Mouse (Mus musculus): ENCODE data around the gene Depp1.
A peak's percentile ranks its signal among the peaks of the same experiment; 100 is the strongest.

Gene Depp1

GRCm38 (mm10) chr6:116649811-116650210, 598 bp upstream of the Depp1 start:
- no peak for DNase-seq (ENCODE audit: low read depth)

DNA sequence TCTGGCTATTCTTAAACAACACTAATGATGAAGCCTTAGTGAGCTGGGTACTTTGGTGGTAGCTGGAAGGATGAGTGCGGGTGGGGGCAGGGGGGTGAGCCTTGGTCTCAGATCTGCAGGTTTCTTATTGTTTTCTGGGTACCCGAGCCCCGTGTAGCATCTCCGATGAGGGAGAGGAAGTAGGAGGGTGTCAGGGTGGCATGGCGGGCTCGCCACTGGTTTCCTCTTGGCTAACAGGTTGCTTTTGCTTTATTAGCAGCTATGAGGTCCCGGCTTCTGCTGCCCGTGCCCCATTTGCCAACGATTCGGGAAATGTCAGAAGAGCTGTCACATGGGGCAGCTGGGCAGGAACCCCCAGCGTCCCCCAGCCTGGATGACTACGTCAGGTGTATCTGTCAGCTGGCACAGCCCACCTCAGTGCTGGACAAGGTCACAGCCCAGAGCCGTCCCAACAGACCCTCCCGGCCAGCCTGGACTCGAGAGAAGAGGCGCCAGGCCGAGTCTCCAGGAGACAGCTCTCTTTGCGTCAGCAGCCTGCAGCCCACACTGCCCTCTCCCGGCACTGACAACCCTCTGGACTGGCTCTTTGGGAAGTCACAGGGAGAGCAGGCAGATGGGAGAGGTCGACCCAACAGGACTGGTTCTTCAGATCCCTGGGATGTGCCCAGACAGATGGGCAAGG, 1.2 kb downstream of the Depp1 start:
- DNase-seq (ENCODE audit: low read depth): no peak

- no peak for DNase-seq (ENCODE audit: low read depth)
Measured at GRCm38 (mm10) chr6:116653191-116653590, 2.8 kb downstream of the Depp1 start.

DNA sequence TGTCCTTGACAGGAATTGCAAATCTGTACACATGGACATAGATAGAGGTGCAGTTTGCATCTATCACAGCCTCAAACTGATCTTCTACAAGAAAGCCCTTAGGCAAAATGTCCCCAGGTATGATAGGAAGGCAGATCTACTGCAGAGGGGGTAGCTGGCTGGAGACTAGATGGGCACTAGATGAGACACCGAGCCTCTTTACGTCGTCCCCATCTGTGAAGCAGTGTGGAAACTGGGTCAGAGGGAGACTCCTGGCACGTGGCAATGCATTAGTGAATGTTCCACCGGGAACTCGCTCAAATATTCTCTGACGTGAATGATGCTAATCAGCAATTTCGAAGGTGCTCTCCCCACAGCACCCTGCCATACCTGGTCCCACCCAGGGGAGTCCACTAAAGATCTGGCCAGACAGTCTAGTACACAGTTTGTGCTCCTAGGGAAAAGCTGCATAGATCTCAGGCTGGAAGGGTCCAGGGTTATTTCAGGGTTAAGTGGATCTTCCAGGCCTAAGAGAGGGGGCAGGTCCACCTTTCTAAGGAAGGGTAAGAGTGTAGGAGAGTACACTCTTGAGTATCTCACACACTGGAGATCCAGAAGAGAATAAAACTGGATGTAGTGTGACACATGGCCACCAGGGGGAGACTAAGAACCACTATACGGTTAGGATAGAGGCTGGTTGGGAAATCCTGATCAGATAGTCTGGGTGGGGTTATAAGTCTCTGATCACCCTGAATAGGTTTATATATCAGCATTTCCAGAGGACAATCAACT, 3.5 kb downstream of the Depp1 start:
- DNase-seq (ENCODE audit: low read depth): peak; percentile 61

- no peak for DNase-seq (ENCODE audit: low read depth)
Measured at GRCm38 (mm10) chr6:116663364-116663763, 13.0 kb downstream of the Depp1 start.

GRCm38 (mm10) chr6:116664031-116664430, 13.6 kb downstream of the Depp1 start:
- peak; percentile 60 for DNase-seq (ENCODE audit: low read depth)

DNA sequence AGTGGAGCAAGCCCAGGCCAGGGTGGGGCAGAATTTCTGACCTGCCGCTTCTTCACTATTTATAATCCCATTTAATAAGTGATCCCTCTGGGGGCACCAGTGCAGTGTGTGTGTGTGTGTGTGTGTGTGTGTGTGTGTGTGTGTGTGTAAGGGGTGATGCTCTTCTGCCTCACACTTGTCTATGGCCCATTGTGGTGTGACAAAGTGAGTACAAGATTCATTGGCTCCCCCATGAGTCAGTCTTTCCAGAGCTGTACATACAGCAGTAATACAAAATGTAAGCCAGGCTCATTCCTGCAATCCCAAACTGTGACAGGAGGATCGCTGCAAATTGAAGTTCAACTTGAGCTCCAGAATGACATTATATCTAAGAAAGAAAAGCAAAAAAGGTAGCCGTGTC, 14.4 kb downstream of the Depp1 start:
- DNase-seq (ENCODE audit: low read depth): no peak

DNA sequence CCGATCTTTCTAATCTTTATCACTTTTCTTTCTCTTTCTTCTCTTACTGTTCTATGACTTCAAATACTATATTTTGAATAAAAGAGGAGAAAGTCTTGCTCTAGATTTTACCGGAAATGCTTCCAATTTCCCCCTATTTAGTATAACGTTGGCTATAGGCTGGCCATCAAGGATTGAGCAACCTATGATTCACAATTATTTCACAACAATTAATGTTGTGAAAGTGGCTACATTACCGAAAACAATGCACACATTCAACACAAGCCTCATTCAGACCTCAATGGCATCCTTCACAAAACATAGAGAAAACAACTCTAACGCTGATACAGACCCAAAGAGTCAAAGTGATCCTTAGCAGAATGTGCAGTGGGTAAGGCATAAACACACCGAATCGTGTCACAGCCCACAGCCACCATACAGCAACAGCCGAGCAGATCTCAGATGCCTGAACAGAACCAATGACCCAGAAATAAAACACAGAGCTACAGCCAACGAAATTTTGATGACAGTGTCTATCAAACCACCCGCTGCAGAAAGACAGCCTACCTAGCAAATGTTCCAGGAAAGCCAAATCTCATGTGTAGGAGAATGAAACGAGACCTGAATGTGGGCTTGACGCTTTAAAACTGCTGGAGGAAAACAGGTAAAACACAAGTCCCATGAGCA, 15.8 kb downstream of the Depp1 start:
- peak; percentile 66 for DNase-seq (ENCODE audit: low read depth)

- no peak for DNase-seq (ENCODE audit: low read depth)
Measured at GRCm38 (mm10) chr6:116666892-116667291, 16.5 kb downstream of the Depp1 start.

DNA sequence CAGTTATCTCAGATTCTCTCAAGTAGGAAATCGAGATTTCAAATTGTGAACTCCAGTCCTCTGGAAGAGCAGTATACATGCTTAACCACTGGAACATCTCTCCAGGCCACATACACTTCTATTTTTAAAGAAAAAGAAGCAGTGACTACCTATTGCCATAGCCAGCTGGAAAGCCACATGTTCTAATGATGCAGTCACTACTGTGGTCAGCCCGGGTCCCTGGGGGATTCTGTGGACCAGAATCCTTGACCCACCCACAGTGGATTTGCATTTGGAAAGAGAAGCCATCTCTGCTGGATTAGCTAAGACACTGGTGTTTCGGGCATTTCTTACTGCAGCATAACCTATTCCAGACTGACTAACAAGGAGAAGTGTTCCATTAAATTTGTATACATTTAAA, 17.0 kb downstream of the Depp1 start:
- no peak for DNase-seq (ENCODE audit: low read depth)

DNA sequence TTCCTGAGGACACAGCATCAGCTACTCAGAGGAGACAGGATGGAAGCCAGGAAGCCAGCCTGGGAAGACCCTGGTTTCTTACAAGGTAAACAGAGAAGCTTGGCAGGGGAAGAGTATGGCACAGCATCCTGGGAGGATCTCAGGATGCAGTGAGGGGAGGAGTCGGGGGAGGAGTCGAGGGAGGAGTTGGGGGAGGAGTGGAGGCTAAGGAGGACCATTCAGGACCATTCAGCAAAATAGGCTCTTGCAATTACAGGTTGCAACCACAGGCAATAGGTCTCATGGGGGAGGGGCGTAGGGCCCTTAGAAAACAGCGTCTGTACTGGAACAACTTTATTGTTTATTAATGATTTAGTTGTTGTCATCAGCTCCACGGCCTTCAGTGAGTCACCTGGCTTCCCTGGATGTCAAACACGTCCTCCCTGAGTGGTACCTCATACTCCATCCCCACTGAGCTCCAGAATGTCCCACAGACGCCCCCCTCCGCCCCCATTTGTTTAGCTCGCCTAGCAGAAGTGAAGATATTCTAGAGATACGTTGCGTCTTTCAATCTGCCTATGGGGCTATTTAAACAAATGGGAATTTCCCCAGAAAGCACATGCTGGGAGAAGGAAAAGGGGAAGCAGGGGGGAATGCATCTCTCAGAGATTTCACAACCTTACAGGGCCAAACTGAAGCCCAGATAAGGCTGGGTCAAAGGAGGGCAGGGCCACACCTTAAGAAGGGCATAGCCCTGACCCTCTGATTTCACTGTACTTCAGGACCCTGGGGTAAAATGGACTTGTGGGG, 18.5 kb downstream of the Depp1 start:
- DNase-seq (ENCODE audit: low read depth): peak; percentile 34

- DNase-seq (ENCODE audit: low read depth): no peak
Measured at GRCm38 (mm10) chr6:116670144-116670543, 19.7 kb downstream of the Depp1 start.

- no peak for DNase-seq (ENCODE audit: low read depth)
Measured at GRCm38 (mm10) chr6:116671031-116671430, 20.6 kb downstream of the Depp1 start.

GRCm38 (mm10) chr6:116671768-116672167, 21.4 kb downstream of the Depp1 start:
- no peak for DNase-seq (ENCODE audit: low read depth)

DNA sequence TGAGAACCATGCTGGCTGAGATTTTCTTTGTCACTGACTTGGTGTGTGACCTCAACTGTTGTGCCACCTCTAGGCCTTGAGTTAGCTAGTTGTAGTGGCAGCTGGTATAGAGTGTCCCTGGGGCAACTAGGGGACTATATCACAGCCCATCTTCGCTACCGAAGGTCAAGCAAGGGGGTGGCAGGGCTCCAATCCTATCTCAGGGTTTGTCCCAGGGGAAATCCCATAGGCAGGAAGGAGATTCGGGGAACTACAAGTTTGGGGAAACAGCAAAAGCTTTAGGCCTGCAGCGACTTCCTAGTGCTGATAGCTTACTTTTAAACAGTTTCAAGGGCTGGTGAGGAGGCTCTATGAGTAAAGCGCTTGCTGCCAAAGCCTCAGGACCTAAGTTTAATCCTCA, 21.9 kb downstream of the Depp1 start:
- DNase-seq (ENCODE audit: low read depth): no peak

DNA sequence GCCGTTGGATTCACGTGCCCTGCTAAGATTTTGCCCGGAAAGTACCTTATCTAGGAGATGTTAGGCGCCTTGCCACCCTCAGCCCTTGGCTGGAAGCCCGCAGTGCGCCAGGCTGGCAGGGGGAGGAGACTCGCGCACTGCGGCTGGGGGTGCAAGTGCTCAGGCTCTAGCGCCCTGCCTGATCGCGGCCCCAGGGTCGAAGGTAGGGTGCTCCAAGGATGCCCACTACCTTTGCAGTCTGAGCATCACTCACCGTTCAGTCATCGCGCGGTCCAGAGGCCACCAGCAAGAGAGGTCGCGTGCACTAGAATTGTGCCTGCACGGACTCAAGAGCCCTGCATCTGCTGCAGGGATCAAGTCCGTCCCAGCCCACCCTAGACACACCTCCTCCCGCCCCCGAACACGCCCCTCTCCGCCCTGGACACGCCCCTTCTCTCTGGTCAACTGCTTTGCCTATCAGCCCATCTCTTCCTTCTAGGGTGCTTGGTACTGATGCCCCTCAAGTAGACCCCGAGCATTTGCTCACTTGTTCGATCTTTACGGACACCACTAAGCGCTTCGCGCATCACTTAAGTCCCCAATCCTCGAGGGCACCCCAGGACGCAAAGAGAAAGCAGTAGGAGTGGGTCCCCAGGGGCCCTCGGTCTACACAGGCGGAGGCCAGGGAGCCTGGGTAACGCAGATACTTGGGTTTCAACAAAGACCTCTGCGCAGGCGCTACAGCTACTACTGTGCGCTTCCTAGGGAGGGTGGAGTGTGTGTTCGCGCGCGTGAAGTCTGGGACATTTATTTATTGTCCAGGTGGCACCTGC, 23.3 kb downstream of the Depp1 start, which contains the start of gene Rassf4:
Gene Rassf4 (minus strand): TSS at position 482 of the 812 bp plus-strand sequence.
- no peak for DNase-seq (ENCODE audit: low read depth)

DNA sequence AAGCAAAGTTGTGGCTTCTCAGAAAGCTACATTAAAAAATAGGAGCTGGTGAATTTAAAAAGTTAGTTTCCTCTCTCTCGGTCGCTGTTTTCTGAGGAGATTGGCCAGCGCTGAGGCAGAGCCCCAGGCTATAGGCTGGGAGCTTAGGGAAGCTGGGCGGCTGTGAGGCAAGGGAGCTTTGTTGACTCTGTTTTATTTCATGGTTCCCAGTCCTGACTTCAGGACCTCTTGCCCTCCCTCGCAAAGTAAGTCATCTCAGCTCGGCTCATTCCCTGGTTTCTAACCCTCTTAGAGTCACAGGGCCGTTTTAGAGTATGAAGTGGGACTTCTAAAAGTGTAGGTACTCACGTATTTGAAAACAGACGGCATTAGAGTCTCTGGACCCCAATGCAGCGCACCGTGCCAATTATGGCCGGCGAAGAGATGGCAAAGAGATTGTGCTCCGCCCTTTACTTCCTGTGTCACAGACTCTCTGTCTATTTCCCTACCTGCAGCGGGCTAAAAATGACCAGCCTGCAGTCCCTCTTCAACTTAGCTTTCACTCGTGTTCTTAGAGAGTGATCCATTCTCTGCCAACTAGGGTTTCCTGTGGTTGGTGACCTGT, 24.0 kb downstream of the Depp1 start:
- DNase-seq (ENCODE audit: low read depth): no peak

GRCm38 (mm10) chr6:116676355-116676913, 26.0 kb downstream of the Depp1 start:
- no peak for DNase-seq (ENCODE audit: low read depth)

GRCm38 (mm10) chr6:116677321-116677720, 26.9 kb downstream of the Depp1 start:
- no peak for DNase-seq (ENCODE audit: low read depth)

DNA sequence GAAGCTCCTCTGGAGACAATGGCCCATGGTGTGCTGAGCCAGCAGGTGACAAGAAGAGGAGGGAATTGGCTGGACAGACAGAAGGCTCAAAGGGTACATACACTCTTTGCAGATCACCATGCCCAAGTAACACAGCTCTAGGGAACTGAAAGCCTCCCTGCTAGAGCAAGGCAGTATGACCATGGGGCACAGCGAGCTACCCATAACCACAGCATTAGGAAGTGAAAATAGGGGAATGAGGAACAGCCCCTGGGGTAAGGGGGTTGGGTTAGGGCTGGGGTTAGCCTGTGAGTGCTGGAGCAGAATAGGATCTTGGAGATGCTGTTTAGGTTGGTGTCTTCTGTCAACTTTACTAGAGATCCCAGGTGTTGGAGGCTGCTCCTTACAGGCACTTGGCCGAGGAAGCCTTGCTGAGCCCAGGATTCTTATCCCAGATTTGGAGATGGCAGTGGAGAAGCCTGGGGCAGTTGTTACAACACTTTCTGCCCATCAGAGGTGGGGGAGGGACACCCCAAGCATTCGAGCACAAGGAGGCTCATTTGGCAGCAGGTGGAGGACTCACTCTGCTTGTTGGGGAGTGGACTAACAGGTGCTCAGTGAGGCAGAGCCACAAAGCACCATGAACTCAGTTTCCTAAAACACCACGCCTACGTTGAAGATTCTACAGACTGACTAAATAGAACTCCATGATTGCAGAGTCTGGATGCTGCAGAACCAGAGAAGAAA, 29.3 kb downstream of the Depp1 start:
- no peak for DNase-seq (ENCODE audit: low read depth)
